In genomic region chr11:78535376-78536079, GRCm38 (mm10) we compare ENCODE assay signal across 8 mouse cellular contexts. TPM values are rescaled to one million over a fixed set of nuclear protein-coding genes. Genes with fewer than 3 reads are reported as not detected.
DNase-seq lines count a peak whose midpoint lies in the region; ATAC-seq and TF ChIP-seq lines count a peak whose summit lies in the region.

No protein-coding gene starts in this region.

- intact Hi-C loops in gastrocnemius, postnatal 14 days (cut with DNase I; ENCODE audit: low total_unique reads) = no loop called here
- intact Hi-C loops in heart, adult 2 months (cut with DNase I) = loop anchor here (1.0 to 2.0 kb wide), 2 partner anchors 15 to 23 kb away; partner anchors contain the start of genes Poldip2, Tmem199 and Tmem97
- intact Hi-C loops in left cerebral cortex, postnatal 4 days (cut with DNase I) = no loop called here

- DNase-seq in gastrocnemius, postnatal 25 days = peak; percentile 35
- DNase-seq in gastrocnemius, postnatal 14 days = no peak
- DNase-seq in heart, adult 2 months = peak in 1 of 2 experiments; percentile 54
- peak; percentile 72 for DNase-seq in kidney, adult 11 months
- no peak for DNase-seq in left cerebral cortex, postnatal 4 days

- peaks cover 9% of the 10 kb centered on the region; the same call in 1 of the 2 replicates for H3K79me2 ChIP-seq in heart, adult 2 months (replicated peaks; ENCODE audit: control insufficient read depth, insufficient read depth, low read length)

- H3K27me3 ChIP-seq in heart, adult 2 months (ENCODE audit: control insufficient read depth, insufficient read depth, low read length) = no peaks in the 10 kb centered on the region
- H3K27me3 ChIP-seq in lung, embryonic 15.5 days = no peaks in the 10 kb centered on the region
- no peaks in the 10 kb centered on the region for H3K27me3 ChIP-seq in stomach, embryonic 16.5 days (ENCODE audit: control insufficient read depth, insufficient read depth, low read length)

- H3K9ac ChIP-seq in heart, adult 2 months (ENCODE audit: low read depth, low read length) = peak overlapping the region; percentile 89
- peak overlapping the region; percentile 70 for H3K9ac ChIP-seq in lung, embryonic 15.5 days
- H3K9ac ChIP-seq in stomach, embryonic 16.5 days (ENCODE audit: low read length) = peak overlapping the region; percentile 81

- peaks cover 14% of the 10 kb centered on the region for H3K36me3 ChIP-seq in heart, adult 2 months (ENCODE audit: control insufficient read depth, insufficient read depth, low read length)
- peaks cover 21% of the 10 kb centered on the region for H3K36me3 ChIP-seq in lung, embryonic 15.5 days
- peaks cover 3% of the 10 kb centered on the region for H3K36me3 ChIP-seq in stomach, embryonic 16.5 days (ENCODE audit: control insufficient read depth, insufficient read depth, low read length)

- WGBS in bone marrow, adult 2 months = under 1% methylated on average over 23 of the region's 23 CpGs
- WGBS in heart, adult 2 months = under 1% methylated on average over 23 of the region's 23 CpGs
- under 1% methylated on average over 23 of the region's 23 CpGs for WGBS in lung, embryonic 15.5 days
- under 1% methylated on average over 23 of the region's 23 CpGs for WGBS in stomach, embryonic 16.5 days

- no peaks in the 10 kb centered on the region; the same call in 1 of the 2 replicates for H3K4me1 ChIP-seq in bone marrow, adult 2 months (ENCODE audit: control insufficient read depth, insufficient read depth, low read length)
- H3K4me1 ChIP-seq in heart, adult 2 months (ENCODE audit: control insufficient read depth, insufficient read depth, low read length) = peaks cover 9% of the 10 kb centered on the region
- peaks cover 28% of the 10 kb centered on the region for H3K4me1 ChIP-seq in lung, embryonic 15.5 days
- peaks cover 20% of the 10 kb centered on the region for H3K4me1 ChIP-seq in stomach, embryonic 16.5 days (ENCODE audit: control insufficient read depth, insufficient read depth, low read length)

- peak overlapping the region; percentile 56 for H3K27ac ChIP-seq in bone marrow, adult 2 months (ENCODE audit: control insufficient read depth, insufficient read depth, low read depth, low read length, poor library complexity)
- peak overlapping the region; percentile 91 for H3K27ac ChIP-seq in heart, adult 2 months
- H3K27ac ChIP-seq in lung, embryonic 15.5 days = peak overlapping the region; percentile 94
- peak overlapping the region; percentile 92 for H3K27ac ChIP-seq in stomach, embryonic 16.5 days (ENCODE audit: low read length)

- TF ChIP-seq EP300 in heart, adult 2 months (IDR thresholded peaks at IDR 0.05; ENCODE audit: insufficient read depth, low read depth, low read length) = no peak

- peak; percentile 6; the same call in 1 of the 2 replicates for ATAC-seq in lung, embryonic 15.5 days (ENCODE audit: borderline replicate concordance, extremely low read depth, low FRiP score, low TSS enrichment)
- ATAC-seq in stomach, embryonic 16.5 days (ENCODE audit: insufficient read depth, low FRiP score) = peak; percentile 41

- TF ChIP-seq POLR2A in bone marrow, adult 2 months (IDR thresholded peaks at IDR 0.05; ENCODE audit: borderline replicate concordance, control insufficient read depth, low read depth, low read length) = no peak
- TF ChIP-seq POLR2A in heart, adult 2 months (IDR thresholded peaks at IDR 0.05; ENCODE audit: insufficient read depth, low read depth, low read length) = peak; percentile 54; the same call in 1 of the 2 replicates

- no peaks in the 10 kb centered on the region for H3K9me3 ChIP-seq in lung, embryonic 15.5 days
- no peaks in the 10 kb centered on the region for H3K9me3 ChIP-seq in stomach, embryonic 16.5 days (replicated peaks; ENCODE audit: control insufficient read depth, low read length)

- H3K4me2 ChIP-seq in lung, embryonic 15.5 days = peak overlapping the region; percentile 73
- peak overlapping the region; percentile 71 for H3K4me2 ChIP-seq in stomach, embryonic 16.5 days (ENCODE audit: low read depth, low read length)

- peak overlapping the region; percentile 82 for H3K4me3 ChIP-seq in bone marrow, adult 2 months (replicated peaks; ENCODE audit: control insufficient read depth, low read depth, low read length)
- H3K4me3 ChIP-seq in heart, adult 2 months = peak overlapping the region; percentile 75
- H3K4me3 ChIP-seq in lung, embryonic 15.5 days = peak overlapping the region; percentile 65
- H3K4me3 ChIP-seq in stomach, embryonic 16.5 days (replicated peaks; ENCODE audit: low read length) = peak overlapping the region; percentile 66

- no peak for TF ChIP-seq CTCF in bone marrow, adult 2 months (IDR thresholded peaks at IDR 0.05; ENCODE audit: control insufficient read depth, insufficient read depth, low read length)
- TF ChIP-seq CTCF in heart, adult 2 months (IDR thresholded peaks at IDR 0.05) = no peak

RNA-seq across cellular contexts. Expression of gene Tnfaip1, which starts 0.6 kb away (rescaled TPM):
- 10 to 100 TPM; 35.9 to 38.0 TPM for total RNA-seq in gastrocnemius, postnatal 25 days (2021)
- total RNA-seq in gastrocnemius, postnatal 14 days (2021) = 10 to 100 TPM; 33.7 to 36.5 TPM
- 5.4 and 11.7 TPM in 2 replicates for polyA plus RNA-seq in bone marrow, adult 2 months (2011; ENCODE audit: insufficient read depth, insufficient read length, low replicate concordance, missing spikeins)
- 10 to 100 TPM; 38.2 to 40.1 TPM for total RNA-seq in heart, adult 2 months (2021)
- 36.0 and 51.1 TPM in 2 replicates for polyA plus RNA-seq in heart, adult 2 months (2012; rRNA removed)
- 83.0 and 83.1 TPM in 2 replicates for polyA plus RNA-seq in lung, embryonic 15.5 days (2015; fragmentation: Nextera tagmentation; extraction: Ambion mirVana)
- polyA plus RNA-seq in stomach, embryonic 16.5 days (2015; fragmentation: Nextera tagmentation; extraction: Ambion mirVana) = 76.2 and 84.1 TPM in 2 replicates
- total RNA-seq in left cerebral cortex, postnatal 4 days (2021) = 10 to 100 TPM; 54.5 to 59.7 TPM

RNA-seq across cellular contexts. Expression of gene Ift20, which starts 0.6 kb away (rescaled TPM):
- total RNA-seq in gastrocnemius, postnatal 25 days (2021) = 10 to 100 TPM; 21.4 to 21.7 TPM
- 10 to 100 TPM; 18.0 to 25.1 TPM for total RNA-seq in gastrocnemius, postnatal 14 days (2021)
- polyA plus RNA-seq in bone marrow, adult 2 months (2011; ENCODE audit: insufficient read depth, insufficient read length, low replicate concordance, missing spikeins) = 28.2 and 42.1 TPM in 2 replicates
- 10 to 100 TPM; 37.6 to 40.6 TPM for total RNA-seq in heart, adult 2 months (2021)
- 34.6 and 39.4 TPM in 2 replicates for polyA plus RNA-seq in heart, adult 2 months (2012; rRNA removed)
- 134 and 137 TPM in 2 replicates for polyA plus RNA-seq in lung, embryonic 15.5 days (2015; fragmentation: Nextera tagmentation; extraction: Ambion mirVana)
- 136 and 157 TPM in 2 replicates for polyA plus RNA-seq in stomach, embryonic 16.5 days (2015; fragmentation: Nextera tagmentation; extraction: Ambion mirVana)
- total RNA-seq in left cerebral cortex, postnatal 4 days (2021) = 10 to 100 TPM; 54.6 to 59.7 TPM

RNA-seq across cellular contexts. Expression of gene Tmem97, which starts 15.0 kb away (rescaled TPM):
- total RNA-seq in gastrocnemius, postnatal 25 days (2021) = 1 to 10 TPM; 3.2 to 3.7 TPM
- 1 to 10 TPM; 5.4 to 9.7 TPM for total RNA-seq in gastrocnemius, postnatal 14 days (2021)
- polyA plus RNA-seq in bone marrow, adult 2 months (2011; ENCODE audit: insufficient read depth, insufficient read length, low replicate concordance, missing spikeins) = 16.1 and 27.3 TPM in 2 replicates
- 1 to 10 TPM; 5.2 to 6.1 TPM for total RNA-seq in heart, adult 2 months (2021)
- 6.4 and 6.8 TPM in 2 replicates for polyA plus RNA-seq in heart, adult 2 months (2012; rRNA removed)
- polyA plus RNA-seq in lung, embryonic 15.5 days (2015; fragmentation: Nextera tagmentation; extraction: Ambion mirVana) = 73.2 and 79.5 TPM in 2 replicates
- 213 and 223 TPM in 2 replicates for polyA plus RNA-seq in stomach, embryonic 16.5 days (2015; fragmentation: Nextera tagmentation; extraction: Ambion mirVana)
- total RNA-seq in left cerebral cortex, postnatal 4 days (2021) = 10 to 100 TPM; 26.5 to 31.1 TPM

RNA-seq across cellular contexts. Expression of gene Poldip2, which starts 23.5 kb away (rescaled TPM):
- 100 to 1,000 TPM in 1 of 2 experiments, 10 to 100 TPM in 1; 97.5 to 106 TPM for total RNA-seq in gastrocnemius, postnatal 25 days (2021)
- 100 to 1,000 TPM; 102 to 113 TPM for total RNA-seq in gastrocnemius, postnatal 14 days (2021)
- 14.2 and 19.0 TPM in 2 replicates for polyA plus RNA-seq in bone marrow, adult 2 months (2011; ENCODE audit: insufficient read depth, insufficient read length, low replicate concordance, missing spikeins)
- 100 to 1,000 TPM; 127 to 140 TPM for total RNA-seq in heart, adult 2 months (2021)
- polyA plus RNA-seq in heart, adult 2 months (2012; rRNA removed) = 102 and 151 TPM in 2 replicates
- 158 TPM in 2 replicates for polyA plus RNA-seq in lung, embryonic 15.5 days (2015; fragmentation: Nextera tagmentation; extraction: Ambion mirVana)
- polyA plus RNA-seq in stomach, embryonic 16.5 days (2015; fragmentation: Nextera tagmentation; extraction: Ambion mirVana) = 131 and 136 TPM in 2 replicates
- 100 to 1,000 TPM; 113 to 118 TPM for total RNA-seq in left cerebral cortex, postnatal 4 days (2021)

RNA-seq across cellular contexts. Expression of gene Tmem199, which starts 23.6 kb away (rescaled TPM):
- total RNA-seq in gastrocnemius, postnatal 25 days (2021) = 10 to 100 TPM; 12.3 to 13.6 TPM
- total RNA-seq in gastrocnemius, postnatal 14 days (2021) = 10 to 100 TPM; 13.4 to 15.0 TPM
- 6.5 and 16.5 TPM in 2 replicates for polyA plus RNA-seq in bone marrow, adult 2 months (2011; ENCODE audit: insufficient read depth, insufficient read length, low replicate concordance, missing spikeins)
- total RNA-seq in heart, adult 2 months (2021) = 10 to 100 TPM; 11.3 to 11.5 TPM
- polyA plus RNA-seq in heart, adult 2 months (2012; rRNA removed) = 7.9 and 14.0 TPM in 2 replicates
- polyA plus RNA-seq in lung, embryonic 15.5 days (2015; fragmentation: Nextera tagmentation; extraction: Ambion mirVana) = 44.4 and 48.3 TPM in 2 replicates
- polyA plus RNA-seq in stomach, embryonic 16.5 days (2015; fragmentation: Nextera tagmentation; extraction: Ambion mirVana) = 38.9 and 43.1 TPM in 2 replicates
- total RNA-seq in left cerebral cortex, postnatal 4 days (2021) = 10 to 100 TPM; 35.6 to 35.7 TPM

Comparison
In these comparisons a context has a peak if more than half of its experiments do, and no peak if none do; other contexts are left out.
1. DNase-seq: peak in gastrocnemius, postnatal 25 days (single experiment) and kidney, adult 11 months (single experiment); none in gastrocnemius, postnatal 14 days (single experiment) and left cerebral cortex, postnatal 4 days (single experiment).
2. Peak in every context shown above with its lines, with median percentiles within 50 percentile points of each other: H3K27ac ChIP-seq, H3K4me3 ChIP-seq and H3K9ac ChIP-seq.